Mouse (Mus musculus) cerebellum, adult 2 months (tissue): ENCODE measurements at regions not wholly inside any gene's neighbourhood (a gene's known extent, or its start where the extent isn't known, plus 50 kb on each side); places are given as distances from the start of the nearest gene placed in this dataset.

Experiments used
- CTCF ChIP-seq: fragments of 200-500 bp; IDR thresholded peaks from 2 replicates; pipeline ENCODE4 v1.5.1; 2011; ENCODE audit warnings: low read depth, mild to moderate bottlenecking, control low read depth, low read length, moderate library complexity, borderline replicate concordance; ENCODE audit not compliant: insufficient read depth
- POLR2A ChIP-seq: fragments of 200-500 bp; IDR thresholded peaks from 2 replicates; pipeline ENCODE4 v1.6.1; 2011; ENCODE audit warnings: low read length, control low read depth, borderline replicate concordance; ENCODE audit not compliant: insufficient read depth

GRCm38 (mm10) chr1:46985978-46986377 is 93.3 kb upstream of the Slc39a10 start:
- TF ChIP-seq CTCF (no peak), POLR2A (no peak)
